Mouse (Mus musculus) intestine, embryonic 16.5 days (tissue): ENCODE measurements around the gene Hoxa9. TPM values are rescaled to one million over a fixed set of nuclear protein-coding genes. Genes with fewer than 3 reads are reported as not detected.

Experiments
- ATAC-seq: fragments of 200-750 bp; cut with Nextera tagmentation; 2 replicates; pipeline ENCODE4 v1.8.0; 2017; ENCODE audit warnings: moderate TSS enrichment, moderate library complexity
- H3K27ac ChIP-seq: fragments of 300-500 bp; sonication (generic); 2 replicates; pipeline ENCODE4 v1.5.1; 2014; ENCODE audit warnings: mild to moderate bottlenecking, low read length
- H3K27me3 ChIP-seq: fragments of 300-500 bp; sonication (generic); replicated peaks from 2 replicates; pipeline ENCODE4 v1.6.1; 2014; ENCODE audit warnings: low read length, control low read depth, mixed read lengths; ENCODE audit not compliant: control insufficient read depth, insufficient read depth
- H3K36me3 ChIP-seq: fragments of 300-500 bp; sonication (generic); 2 replicates; pipeline ENCODE4 v1.6.1; 2014; ENCODE audit warnings: low read length, control low read depth; ENCODE audit not compliant: control insufficient read depth, insufficient read depth
- H3K4me1 ChIP-seq: fragments of 300-500 bp; sonication (generic); 2 replicates; pipeline ENCODE4 v1.6.1; 2014; ENCODE audit warnings: low read length, control low read depth, mixed read lengths; ENCODE audit not compliant: control insufficient read depth, insufficient read depth
- H3K4me2 ChIP-seq: fragments of 300-500 bp; sonication (generic); 2 replicates; pipeline ENCODE4 v1.6.1; 2014; ENCODE audit warnings: low read depth, low read length, control low read depth
- H3K4me3 ChIP-seq: fragments of 300-500 bp; sonication (generic); 2 replicates; pipeline ENCODE4 v1.5.1; 2014; ENCODE audit warnings: mild to moderate bottlenecking, low read length
- H3K9ac ChIP-seq: fragments of 300-500 bp; sonication (generic); 2 replicates; pipeline ENCODE4 v1.6.1; 2014; ENCODE audit warnings: low read depth, low read length
- H3K9me3 ChIP-seq: fragments of 300-500 bp; sonication (generic); 2 replicates; pipeline ENCODE4 v1.6.1; 2016; ENCODE audit warnings: low read length, control low read depth; ENCODE audit not compliant: control insufficient read depth
- WGBS: fragments of 180-500 bp; shearing (Covaris S2); extraction: QIAGEN DNeasy Blood & Tissue Kit; methylation state at CpG from one replicate; pipeline ENCODE4 v1.1.7; 2014; 5-methylcytosine and 5-hydroxymethylcytosine counted together
- microRNA counts: library from miRNA; unstranded; fragments of <30 nt; microRNA quantifications from one replicate; lab custom pipeline; 2016
- microRNA-seq: library from miRNA; unstranded; fragments of <30 nt; microRNA quantifications from one replicate; pipeline ENCODE4, GENCODE M21; 2016
- polyA plus RNA-seq: library from polyadenylated mRNA; unstranded; fragments of >200 nt; fragmentation: Nextera tagmentation; extraction: Ambion mirVana; gene quantifications from 2 replicates; pipeline ENCODE4 v1.2.1, GENCODE M21; 2015

Hoxa9 gene
- polyA plus RNA-seq, 1 experiment from 2014 or later: 3.2 TPM

GRCm38 (mm10) chr6:52175864-52176263, 55.0 kb downstream of the Hoxa9 start:
- peak overlapping the region; percentile 96 for H3K27ac ChIP-seq

DNA sequence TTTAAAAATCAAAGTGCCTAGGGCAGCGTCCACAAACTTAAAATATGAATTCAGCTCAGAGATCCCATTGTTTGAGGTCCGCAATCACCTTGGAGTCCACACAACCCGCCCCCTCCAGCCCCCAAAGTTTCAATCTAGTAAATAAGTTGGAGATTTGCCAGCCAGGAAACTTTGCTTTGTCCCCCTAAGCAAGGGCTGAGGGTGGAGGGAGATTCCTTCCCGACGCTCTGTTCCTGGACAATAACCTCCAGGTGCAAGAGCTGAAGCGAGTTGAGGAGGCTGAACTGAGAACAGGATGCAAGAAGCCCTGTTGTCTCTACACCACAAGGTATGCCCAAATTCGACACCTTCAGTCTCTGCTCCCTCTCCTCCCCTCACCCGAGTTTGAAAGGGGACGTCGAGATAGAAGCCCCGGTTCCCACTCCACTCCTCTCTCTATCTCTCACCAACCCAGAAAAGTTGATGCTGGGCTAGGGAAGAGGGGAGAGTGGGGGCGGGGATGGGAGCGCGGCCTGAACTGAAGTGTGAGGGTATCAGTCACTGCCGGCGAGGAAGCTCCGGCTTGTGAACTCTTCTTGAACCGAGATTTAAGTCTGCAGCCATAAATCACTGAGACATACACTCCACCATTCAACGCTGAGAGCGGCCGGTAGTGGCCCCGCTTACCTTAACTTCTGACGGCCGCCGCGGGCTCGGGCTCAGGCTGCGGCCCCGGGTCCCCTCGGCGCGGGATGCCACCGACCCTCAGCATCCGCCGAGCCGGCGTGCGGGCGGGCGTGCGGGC, 55.7 kb downstream of the Hoxa9 start:
- H3K27ac ChIP-seq: peak overlapping the region; percentile 96
- peak overlapping the region; percentile 79 for H3K9ac ChIP-seq
- H3K4me1 ChIP-seq: peaks cover 35% of the 10 kb centered on the region
- H3K4me3 ChIP-seq: peak overlapping the region; percentile 63
- WGBS: 4% methylated on average over 41 of the region's 41 CpGs
- H3K27me3 ChIP-seq: 0 out of 2 replicates have a peak, but pooled peaks cover 6% of the 10 kb centered on the region
- no peaks in the 10 kb centered on the region for H3K36me3 ChIP-seq
- ATAC-seq: peak; percentile 57
- peak overlapping the region; percentile 82 for H3K4me2 ChIP-seq
- no peaks in the 10 kb centered on the region for H3K9me3 ChIP-seq

More at GRCm38 (mm10) chr6:52175864-52176263, 55.0 kb downstream of the Hoxa9 start:
- Histone ChIP-seq H3K4me3 (peak overlapping the region; percentile 63), H3K9me3 (no peaks in the 10 kb centered on the region), H3K36me3 (no peaks in the 10 kb centered on the region), H3K27me3 (0 out of 2 replicates have a peak, but pooled peaks cover 3% of the 10 kb centered on the region), H3K9ac (peak overlapping the region; percentile 79), H3K4me2 (peak overlapping the region; percentile 82), H3K4me1 (peaks cover 35% of the 10 kb centered on the region)
- ATAC-seq: peak; percentile 49
- whole genome bisulfite sequencing: 1% methylated on average over 12 of the region's 35 CpGs

GRCm38 (mm10) chr6:52173648-52174047, 57.2 kb downstream of the Hoxa9 start:
- Histone ChIP-seq H3K9ac (peak overlapping the region; percentile 40), H3K4me1 (peaks cover 39% of the 10 kb centered on the region), H3K9me3 (no peaks in the 10 kb centered on the region), H3K27me3 (peaks cover 8% of the 10 kb centered on the region; the same call in 1 of the 2 replicates), H3K4me3 (peak overlapping the region; percentile 47), H3K4me2 (peak overlapping the region; percentile 79), H3K27ac (peak overlapping the region; percentile 87), H3K36me3 (no peaks in the 10 kb centered on the region)
- WGBS: 13% methylated on average over 4 of the region's 4 CpGs
- no peak for ATAC-seq

MicroRNAs encoded within 50 kb of the gene (microRNA counts, 519-probe panel; counts per million panel counts)
- microRNA mmu-miR-196b (lab: Ali Mortazavi, UCI): 3,064 counts per million, percentile 78 among the panel's probes with 10 or more counts

Small RNA genes lying within 50 kb of the gene (microRNA-seq; reads per million reads assigned to microRNA genes)
- 6,409 reads per million, percentile 91 among the genes with 10 or more reads in this experiment for gene Mir196b

Other genes with a start within 250 kb of the Hoxa9 start
- 39.2 and 42.9 TPM in 2 replicates for gene Skap2, start 218.5 kb downstream of the Hoxa9 start, polyA plus RNA-seq
- 0.72 and 0.88 TPM in 2 replicates for gene Hoxa1, start 72.8 kb downstream of the Hoxa9 start, polyA plus RNA-seq
- 5.0 and 5.1 TPM in 2 replicates for gene Hoxa2, start 66.3 kb downstream of the Hoxa9 start, polyA plus RNA-seq
- gene 5730596B20Rik, start 53.6 kb downstream of the Hoxa9 start, polyA plus RNA-seq: 1.5 TPM in 2 replicates
- gene Hoxa4, start 39.3 kb downstream of the Hoxa9 start, polyA plus RNA-seq: 1.7 and 2.4 TPM in 2 replicates
- gene Hoxa5, start 26.5 kb downstream of the Hoxa9 start, polyA plus RNA-seq: 15.3 and 15.5 TPM in 2 replicates
- gene Hoxa6, start 22.4 kb downstream of the Hoxa9 start, polyA plus RNA-seq: 1.2 and 1.4 TPM in 2 replicates
- gene Hoxa3, start 17.8 kb downstream of the Hoxa9 start, polyA plus RNA-seq: 5.2 and 5.9 TPM in 2 replicates
- not detected in 2 replicates for gene Gm28308, start 17.8 kb downstream of the Hoxa9 start, polyA plus RNA-seq
- gene Hoxa7, start 9.2 kb downstream of the Hoxa9 start, polyA plus RNA-seq: 6.0 and 8.2 TPM in 2 replicates
- gene Hoxa10, start 9.8 kb upstream of the Hoxa9 start, polyA plus RNA-seq: 8.6 and 10.0 TPM in 2 replicates
- gene Hoxa11, start 14.7 kb upstream of the Hoxa9 start, polyA plus RNA-seq: 1.4 and 1.9 TPM in 2 replicates
- gene Hoxa13, start 29.8 kb upstream of the Hoxa9 start, polyA plus RNA-seq: 0.24 and 0.45 TPM in 2 replicates
- gene Evx1, start 82.4 kb upstream of the Hoxa9 start, polyA plus RNA-seq: not detected in 2 replicates